Mouse (Mus musculus): ENCODE data around the gene Dcbld1. TPM values are rescaled to one million over a fixed set of nuclear protein-coding genes. Genes with fewer than 3 reads are reported as not detected.

Dcbld1 gene
- polyA plus RNA-seq (2012; rRNA removed) = 2.5 and 2.7 TPM in 2 replicates

GRCm38 (mm10) chr10:52233301-52233968, at the start of gene Dcbld1:
TSS of gene Dcbld1 (plus strand) at chr10:52233619.

GRCm38 (mm10) chr10:52194957-52195852, 38.2 kb upstream of the Dcbld1 start, which contains the start of gene Ros1:
TSS of gene Ros1 (minus strand) at chr10:52195244.

GRCm38 (mm10) chr10:52358467-52358866, 125.0 kb downstream of the Dcbld1 start, which contains the start of gene Gm26741:
TSS of gene Gm26741 (plus strand) at chr10:52358767.

Other genes with a start within 250 kb of the Dcbld1 start
- gene Vgll2, start 211.1 kb upstream of the Dcbld1 start, polyA plus RNA-seq (2012; rRNA removed) = not detected in 2 replicates
- gene Ros1, start 38.4 kb upstream of the Dcbld1 start, polyA plus RNA-seq (2012; rRNA removed) = 0.01 TPM in 1 of 2 replicates, not detected in the other
- gene Gm26741, start 125.1 kb downstream of the Dcbld1 start, polyA plus RNA-seq (2012; rRNA removed) = not detected in 2 replicates
- gene Gopc, start 148.5 kb downstream of the Dcbld1 start, polyA plus RNA-seq (2012; rRNA removed) = 3.1 and 3.5 TPM in 2 replicates
- gene Nepn, start 155.4 kb downstream of the Dcbld1 start, polyA plus RNA-seq (2012; rRNA removed) = 0.03 TPM in 1 of 2 replicates, not detected in the other
- 10.1 and 11.0 TPM in 2 replicates for gene Nus1, start 183.9 kb downstream of the Dcbld1 start, polyA plus RNA-seq (2012; rRNA removed)

Measured in liver, embryonic 18 days (tissue).